Mouse (Mus musculus) monocyte, adult 5-6 weeks (primary cell): ENCODE data around the gene Tagap. TPM values are rescaled to one million over a fixed set of nuclear protein-coding genes. Genes with fewer than 3 reads are reported as not detected.

Experiments used
- ATAC-seq: fragments of 153-309, 156-312 bp; replicated peaks from 2 replicates; pipeline ENCODE4 v1.8.0; 2017; ENCODE audit warnings: mild to moderate bottlenecking; ENCODE audit not compliant: low TSS enrichment, insufficient number of reproducible peaks, severe bottlenecking, poor library complexity, low FRiP score
- total RNA-seq: library from RNA; stranded (forward); fragments of 200-1000, 200-491, 200-594 nt; gene quantifications from 3 replicates; pipeline ENCODE4 v1.2.3, GENCODE M21; 2017

Tagap gene
- 63.5 to 77.7 TPM (median 74.3 TPM) in 3 replicates for total RNA-seq

GRCm38 (mm10) chr17:7925413-7926160, at the start of gene Tagap:
TSS of gene Tagap (plus strand) at chr17:7926000.
- ATAC-seq, result peak; percentile 76

GRCm38 (mm10) chr17:7876541-7876940, 49.3 kb upstream of the Tagap start:
- no peak for ATAC-seq

GRCm38 (mm10) chr17:7877191-7877764, 48.5 kb upstream of the Tagap start:
- ATAC-seq, result no peak

- ATAC-seq, result no peak
These were observed 47.9 kb upstream of the Tagap start for GRCm38 (mm10) chr17:7877878-7878277.

- ATAC-seq, result no peak
These were observed 46.3 kb upstream of the Tagap start for GRCm38 (mm10) chr17:7879529-7879928.

GRCm38 (mm10) chr17:7883126-7883525, 42.7 kb upstream of the Tagap start:
- no peak for ATAC-seq

- no peak for ATAC-seq
These were observed 41.2 kb upstream of the Tagap start for GRCm38 (mm10) chr17:7884606-7885005.

GRCm38 (mm10) chr17:7887071-7887815, 38.6 kb upstream of the Tagap start:
- ATAC-seq, result no peak

GRCm38 (mm10) chr17:7888291-7888690, 37.5 kb upstream of the Tagap start:
- no peak for ATAC-seq

- peak; percentile 77 for ATAC-seq
These were observed 36.8 kb upstream of the Tagap start for GRCm38 (mm10) chr17:7889026-7889425.

- ATAC-seq, result peak; percentile 48; the same call in 1 of the 2 replicates
These were observed 33.1 kb upstream of the Tagap start for GRCm38 (mm10) chr17:7892676-7893075.

GRCm38 (mm10) chr17:7894094-7894493, 31.7 kb upstream of the Tagap start:
- ATAC-seq, result no peak

- ATAC-seq, result no peak
These were observed 29.7 kb upstream of the Tagap start for GRCm38 (mm10) chr17:7896047-7896635.

- 0 out of 2 replicates have a peak, but pooled peaks have one; percentile 32 for ATAC-seq
These were observed 28.7 kb upstream of the Tagap start for GRCm38 (mm10) chr17:7897120-7897519.

GRCm38 (mm10) chr17:7897756-7898155, 28.0 kb upstream of the Tagap start:
- 0 out of 2 replicates have a peak, but pooled peaks have one; percentile 23 for ATAC-seq

- ATAC-seq, result no peak
These were observed 26.6 kb upstream of the Tagap start for GRCm38 (mm10) chr17:7899233-7899632.

GRCm38 (mm10) chr17:7899961-7900360, 25.8 kb upstream of the Tagap start:
- ATAC-seq, result no peak

GRCm38 (mm10) chr17:7901536-7901935, 24.3 kb upstream of the Tagap start:
- ATAC-seq, result no peak

GRCm38 (mm10) chr17:7902362-7902761, 23.4 kb upstream of the Tagap start:
- peak; percentile 58 for ATAC-seq
